Mouse (Mus musculus) inflammation-experienced regulatory T-cells, adult 6 months (primary cell): Measurements from ENCODE around the gene Otop2. TPM values are rescaled to one million over a fixed set of nuclear protein-coding genes. Genes with fewer than 3 reads are reported as not detected.

Experiments
- ATAC-seq: one replicate; pipeline ENCODE4 v1.8.0; 2017
- polyA plus RNA-seq, 3 experiments: library from polyadenylated mRNA; unstranded; fragments of 100-300 nt; shearing (Covaris generic); gene quantifications; one replicate each; pipeline ENCODE4 v1.2.1; 2017

Gene Otop2
- polyA plus RNA-seq, 3 experiments from 2014 or later = not detected

DNA sequence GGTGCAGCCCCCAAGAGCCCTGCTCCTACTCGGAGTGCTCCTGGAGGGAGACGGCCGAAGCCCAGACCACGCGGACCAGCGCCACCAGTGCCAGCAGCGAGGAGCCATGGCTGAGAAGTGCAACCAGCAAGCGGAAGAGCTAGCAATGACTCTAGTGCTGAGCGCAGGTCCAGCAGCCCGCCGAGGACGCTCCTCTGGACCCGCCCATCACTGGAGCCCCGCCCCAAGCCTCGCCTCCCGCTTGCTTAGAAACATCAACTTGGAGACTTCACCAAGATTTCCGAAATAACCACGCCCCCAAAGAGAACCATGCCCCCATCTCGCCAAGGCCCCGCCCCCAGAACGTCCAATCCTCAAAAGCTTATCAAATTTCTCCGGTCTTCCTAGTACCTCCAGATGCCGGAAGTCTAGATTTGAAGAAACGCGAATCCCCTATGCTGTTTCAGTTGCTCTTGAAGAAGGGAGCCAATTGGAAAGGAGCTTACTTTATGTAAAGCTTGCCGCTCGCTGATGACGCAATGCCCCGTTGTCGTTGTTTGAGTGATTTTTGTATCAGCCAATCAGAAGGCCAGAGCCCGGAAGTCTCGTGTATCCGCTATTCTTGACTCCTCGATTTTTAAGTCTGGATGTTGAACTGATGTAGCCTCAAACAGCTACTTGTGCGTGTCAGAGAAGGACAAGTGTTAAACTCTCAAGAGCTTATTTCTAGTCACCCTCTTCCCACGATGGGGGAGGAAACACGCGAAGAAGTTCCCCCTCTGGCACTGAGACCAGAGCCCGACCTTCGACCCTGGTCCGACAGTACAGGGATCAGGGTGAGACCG lies 30.0 kb upstream of the Otop2 start, which contains the start of gene Fdxr:
TSS of gene Fdxr (minus strand) at position 271 of the 824 bp plus-strand sequence.
- peak; percentile 94 for ATAC-seq

DNA sequence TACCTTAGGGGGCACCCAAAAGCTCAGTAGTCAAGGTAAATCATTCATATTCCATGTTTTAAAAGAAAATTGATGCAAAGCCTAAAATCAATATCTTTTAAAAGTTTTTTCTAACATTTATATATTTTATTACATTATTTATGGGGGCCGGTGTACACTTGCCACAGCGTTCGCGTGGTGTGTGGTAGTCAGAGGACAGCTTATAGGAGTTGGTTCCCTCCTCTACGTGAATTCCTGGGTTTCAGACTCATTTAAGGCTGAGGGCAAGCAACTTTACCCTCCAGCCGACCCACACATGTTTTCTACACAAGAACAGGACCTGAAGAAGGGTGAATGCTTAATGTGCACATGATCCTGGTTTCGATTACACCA lies 29.4 kb upstream of the Otop2 start:
- ATAC-seq = peak; percentile 0

DNA sequence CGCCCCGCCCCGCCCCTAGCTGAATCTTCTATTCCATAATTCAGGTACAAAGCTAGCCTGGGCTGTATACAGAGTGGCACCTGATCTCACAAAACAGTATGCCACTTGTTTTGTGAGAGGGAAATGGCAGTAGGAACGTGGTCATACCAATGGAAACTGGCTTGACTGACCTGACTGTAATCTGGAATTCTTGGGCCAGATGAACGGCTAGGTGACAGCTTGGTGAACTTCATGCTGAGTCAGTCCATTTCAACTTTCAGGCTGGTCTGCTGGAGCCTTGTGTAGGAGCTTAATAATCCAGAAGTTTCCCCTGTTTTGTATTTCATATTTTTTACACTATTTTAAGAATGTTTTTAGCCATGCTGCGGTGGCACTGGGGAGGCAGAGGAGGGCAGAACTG lies 28.8 kb upstream of the Otop2 start:
- no peak for ATAC-seq

DNA sequence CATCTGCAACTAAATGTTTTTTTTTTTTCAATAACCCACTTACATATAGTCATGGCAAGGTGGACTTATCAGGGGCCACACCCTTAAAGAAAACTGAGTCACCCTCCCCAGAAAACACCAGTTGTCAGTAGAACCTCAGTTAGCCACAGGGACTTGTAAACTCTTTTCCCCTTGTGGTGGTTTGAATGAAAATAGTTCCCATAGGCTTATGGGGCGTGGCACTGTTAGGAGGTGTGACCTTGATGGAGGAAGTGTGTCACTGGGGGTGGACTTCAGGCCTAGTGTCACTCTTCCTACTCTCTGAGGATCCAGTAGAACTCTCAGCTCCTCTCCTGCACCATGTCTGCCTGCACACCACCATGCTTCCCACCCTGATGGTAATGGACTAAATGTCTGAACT lies 27.2 kb upstream of the Otop2 start:
- ATAC-seq = no peak

DNA sequence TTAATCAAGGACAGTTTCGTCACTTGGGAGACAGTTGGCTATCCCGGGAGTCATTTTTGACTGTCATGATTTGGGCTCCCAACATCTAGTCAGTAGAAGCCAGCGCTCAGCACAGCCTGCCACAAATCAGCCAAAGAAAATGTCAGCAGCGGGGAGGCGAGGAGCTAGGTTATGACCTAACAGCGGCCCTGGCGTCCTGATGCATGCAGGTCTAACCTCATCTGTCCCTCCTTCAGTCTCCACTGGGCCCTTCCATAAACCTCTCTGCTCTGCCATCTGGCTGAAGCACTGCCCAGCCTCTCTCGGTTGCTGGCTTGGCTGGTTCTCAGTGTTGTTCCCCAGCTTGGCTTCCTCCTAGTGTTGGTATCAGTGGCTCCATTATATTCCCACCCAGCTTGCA lies 24.7 kb upstream of the Otop2 start:
- ATAC-seq = no peak

DNA sequence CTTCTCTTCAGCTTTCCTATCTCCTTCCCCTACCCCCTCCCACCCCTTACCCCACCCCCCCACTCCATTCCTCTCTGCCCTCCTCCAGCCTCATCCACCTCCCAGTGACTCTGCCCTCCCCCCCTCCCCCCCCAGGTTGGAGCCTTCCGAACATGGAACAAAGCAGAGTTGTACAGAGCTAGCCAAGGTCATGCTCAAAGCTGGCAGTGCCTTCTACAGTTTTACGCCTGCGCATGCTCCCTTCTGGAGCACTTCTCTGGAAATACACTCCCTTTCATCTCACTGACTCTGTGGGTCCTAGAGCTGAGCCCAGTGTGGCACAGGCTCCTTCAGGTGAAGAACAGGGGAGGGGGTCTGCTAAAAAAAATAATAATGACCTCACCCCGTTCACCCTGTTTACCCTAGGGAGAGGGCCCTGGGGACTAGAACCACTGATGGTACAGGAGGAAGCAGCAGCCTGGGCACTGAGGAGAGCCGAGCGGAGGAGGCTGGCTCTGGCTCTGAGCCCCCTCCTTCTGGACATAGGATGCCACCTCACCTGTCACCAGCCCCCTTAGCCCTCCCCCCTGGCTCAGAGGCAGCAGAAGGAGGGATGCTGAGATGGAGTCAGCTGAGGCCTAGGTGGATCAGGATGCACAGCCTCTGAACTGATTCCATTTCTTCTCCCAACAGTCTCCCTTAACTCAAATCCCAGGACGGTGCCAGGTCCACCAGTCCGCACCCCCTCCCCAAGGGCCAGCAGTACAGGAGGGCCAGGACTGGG lies 24.1 kb upstream of the Otop2 start:
- no peak for ATAC-seq

DNA sequence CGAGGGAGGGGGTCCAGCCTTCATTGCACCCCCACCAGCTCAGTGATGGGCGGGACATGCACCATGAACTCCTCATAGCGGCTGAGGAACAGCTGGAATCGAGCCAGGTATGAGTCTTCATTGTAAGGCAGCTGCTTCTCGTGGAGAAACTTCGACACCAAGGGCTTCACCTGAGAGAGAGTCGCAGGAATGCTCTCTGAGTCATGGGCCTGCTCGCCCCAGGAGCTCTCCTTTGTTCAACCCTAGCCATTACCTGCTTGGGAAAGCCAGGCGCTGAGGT lies 23.5 kb upstream of the Otop2 start:
- no peak for ATAC-seq

DNA sequence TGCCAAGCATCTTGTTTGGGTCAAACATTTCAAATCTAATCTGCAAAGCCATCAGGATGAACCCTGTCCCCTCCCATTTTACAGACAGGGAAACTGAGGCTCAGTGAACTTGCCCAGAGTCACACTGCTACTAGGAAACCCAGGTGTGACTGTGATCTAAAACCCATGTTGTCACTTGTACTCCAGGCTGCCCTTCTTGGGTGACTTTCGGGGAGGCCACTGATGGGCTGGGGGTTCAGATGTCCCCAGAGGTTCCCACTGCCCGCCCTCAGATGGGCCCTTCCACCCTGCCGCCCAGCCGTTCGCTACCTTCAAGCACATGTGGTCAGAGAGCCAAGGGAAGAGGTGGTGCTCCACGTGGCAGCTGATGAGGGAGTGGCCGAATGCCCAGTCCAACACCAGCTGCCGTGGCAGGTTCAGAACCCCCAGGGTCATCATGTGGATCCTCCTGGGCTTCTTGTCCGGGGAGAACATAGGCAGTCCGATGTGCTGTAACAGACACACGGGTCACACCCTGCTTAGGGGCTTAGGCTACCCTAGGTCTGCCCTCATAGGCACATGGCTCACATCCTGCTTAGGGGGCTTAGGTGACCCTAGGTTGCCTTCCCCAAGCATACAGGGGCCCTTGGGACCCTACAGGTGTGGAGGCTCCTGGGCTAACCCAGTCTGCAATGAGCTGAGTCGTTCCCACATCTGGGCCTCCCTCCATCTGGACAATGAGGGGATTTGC lies 22.9 kb upstream of the Otop2 start:
- no peak for ATAC-seq

DNA sequence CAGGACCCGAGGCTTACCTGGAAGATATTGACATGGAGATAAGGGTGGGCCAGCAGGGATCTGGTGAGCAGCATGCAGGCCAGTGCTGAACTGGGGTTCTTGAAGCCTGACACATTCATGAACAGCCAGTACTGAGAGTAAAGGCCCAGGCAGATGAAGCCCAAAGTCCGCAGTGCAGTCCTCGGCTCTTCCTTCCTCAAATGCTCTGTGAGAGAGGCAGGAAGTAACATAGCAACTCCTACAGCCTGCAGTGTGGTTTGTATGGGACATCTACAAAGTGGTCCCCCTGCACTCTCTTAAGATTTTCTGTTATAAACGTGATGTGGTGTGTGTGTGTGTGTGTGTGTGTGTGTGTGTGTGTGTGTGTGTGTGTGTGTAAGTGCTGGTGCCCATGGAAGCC lies 21.7 kb upstream of the Otop2 start:
- ATAC-seq = no peak

DNA sequence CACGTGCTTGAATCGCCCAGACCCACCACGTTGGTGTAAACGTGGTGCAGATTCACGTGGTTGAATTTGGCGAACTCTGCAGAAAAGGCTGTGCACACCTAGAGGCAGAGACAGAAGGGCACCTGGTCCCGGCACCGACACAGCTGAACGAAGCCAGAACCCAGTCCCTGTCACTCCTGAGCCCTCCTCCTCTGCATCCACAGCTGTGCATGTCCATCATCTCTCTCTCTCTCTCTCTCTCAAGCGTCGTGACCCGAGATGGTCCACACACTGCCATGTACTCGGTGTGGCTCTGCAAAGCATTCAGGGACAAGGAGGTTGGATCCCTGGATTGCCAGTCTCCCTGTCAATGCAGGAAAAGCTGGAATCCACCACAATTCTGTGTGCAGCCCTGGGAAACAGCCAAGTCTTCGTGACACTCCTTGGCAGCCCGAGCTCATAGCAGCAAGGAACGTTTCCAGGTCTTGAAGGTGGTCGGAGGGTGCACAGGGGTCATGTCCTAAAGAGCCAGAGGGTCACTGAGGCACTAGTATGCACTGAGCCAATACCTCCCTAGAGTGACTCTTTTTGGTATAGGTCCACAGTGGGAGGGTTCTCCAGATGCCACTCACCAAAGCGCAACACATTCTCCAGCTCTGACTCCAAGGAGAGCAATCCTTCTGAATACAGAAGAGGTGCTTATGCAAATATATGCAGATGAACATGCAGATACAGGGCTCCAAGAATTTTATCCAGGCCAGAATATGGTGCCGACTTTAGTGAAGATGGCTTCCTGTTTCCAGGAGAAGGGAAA lies 20.6 kb upstream of the Otop2 start:
- no peak for ATAC-seq

DNA sequence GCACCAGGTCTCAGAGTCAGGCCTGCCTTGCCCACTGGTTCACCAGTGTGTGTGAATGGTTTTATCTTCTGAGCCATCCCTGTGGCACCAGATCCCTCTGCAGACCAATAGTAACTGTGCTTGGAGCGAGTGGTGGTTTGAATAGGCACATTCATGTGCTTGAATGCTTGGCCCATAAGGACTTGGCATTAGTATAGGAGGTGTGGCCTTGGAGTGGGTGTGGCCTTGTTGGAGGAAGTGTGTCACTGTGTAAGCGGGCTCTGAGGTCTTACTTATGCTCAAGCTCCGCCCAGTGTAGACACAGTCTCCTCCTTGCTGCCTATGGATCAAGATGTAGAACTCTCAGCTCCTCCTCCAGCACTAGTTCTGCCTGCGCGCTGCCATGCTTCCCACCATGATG lies 19.6 kb upstream of the Otop2 start:
- ATAC-seq = no peak

DNA sequence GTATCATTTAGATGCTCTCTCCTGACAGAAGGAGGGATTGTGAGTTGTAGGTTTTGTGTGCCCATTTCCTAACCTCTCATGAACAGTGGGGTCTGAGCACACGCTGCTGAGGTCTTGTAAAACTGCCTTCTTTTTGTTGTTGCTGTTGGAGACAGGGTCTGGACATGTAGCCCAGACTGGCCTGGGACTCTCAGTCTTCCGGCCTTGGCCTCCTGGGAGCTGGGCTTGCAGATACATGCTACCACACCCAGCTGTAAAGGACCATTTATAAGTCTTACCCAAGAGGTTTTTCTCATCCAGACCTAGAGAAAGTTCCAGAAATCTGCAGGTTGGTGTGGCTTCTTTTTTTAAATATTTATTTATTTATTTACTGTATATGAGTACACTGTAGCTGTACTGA lies 18.7 kb upstream of the Otop2 start:
- ATAC-seq = no peak

DNA sequence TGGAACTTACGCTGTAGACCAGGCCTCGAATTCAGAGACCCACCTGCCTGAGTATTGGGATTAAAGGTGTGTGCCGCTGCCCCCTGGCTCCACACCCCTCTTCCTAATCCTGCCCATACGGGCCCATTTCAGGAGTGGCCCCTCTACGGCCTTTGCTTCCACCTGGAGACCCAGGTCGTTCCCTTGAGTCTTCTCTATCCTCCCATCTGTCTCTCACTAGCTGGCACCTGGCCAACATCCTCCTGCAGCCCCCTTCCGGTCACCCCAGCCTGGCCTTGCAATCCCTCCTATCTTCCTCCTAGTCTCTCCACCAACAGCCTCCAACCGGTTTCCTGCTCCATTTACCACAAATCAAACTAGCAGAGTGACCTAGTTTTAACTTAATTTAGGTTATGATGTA lies 17.1 kb upstream of the Otop2 start:
- no peak for ATAC-seq

DNA sequence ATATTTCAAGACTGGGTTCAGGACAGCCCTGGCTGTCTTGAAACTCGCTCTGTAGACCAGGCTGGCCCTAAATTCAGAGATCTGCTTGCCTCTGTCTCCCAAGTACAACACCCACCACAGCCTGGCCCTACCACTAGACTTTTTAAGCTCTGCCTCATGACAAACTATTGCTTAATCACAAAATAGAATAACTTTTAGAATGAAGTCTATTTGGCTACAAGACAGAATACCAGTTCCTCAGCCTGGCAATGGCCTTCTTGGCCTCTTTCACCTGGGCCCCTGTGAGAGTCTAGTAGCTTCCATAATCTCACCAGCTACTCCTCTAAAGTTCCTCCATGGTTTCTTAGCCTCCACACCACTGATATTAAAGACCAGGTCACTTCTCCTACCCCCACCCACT lies 16.6 kb upstream of the Otop2 start:
- no peak for ATAC-seq

DNA sequence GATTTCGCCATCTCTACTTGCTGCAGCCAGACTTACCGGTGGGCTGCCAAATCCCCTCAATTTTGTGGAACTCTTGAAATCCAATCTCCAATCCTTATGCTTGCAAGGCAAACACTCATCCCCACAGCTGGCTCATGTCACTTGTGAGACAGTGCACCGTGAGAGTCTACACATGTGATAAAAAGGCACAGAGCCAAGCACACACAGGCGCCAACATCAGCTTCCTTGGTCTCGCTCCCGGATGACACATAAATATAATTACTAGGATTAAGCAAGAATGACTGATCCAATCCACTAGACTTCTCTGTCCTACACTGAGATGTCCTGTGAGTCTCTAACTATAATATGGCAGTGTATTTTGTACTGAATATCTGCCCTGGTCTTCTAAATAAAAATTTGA lies 16.0 kb upstream of the Otop2 start:
- no peak for ATAC-seq

DNA sequence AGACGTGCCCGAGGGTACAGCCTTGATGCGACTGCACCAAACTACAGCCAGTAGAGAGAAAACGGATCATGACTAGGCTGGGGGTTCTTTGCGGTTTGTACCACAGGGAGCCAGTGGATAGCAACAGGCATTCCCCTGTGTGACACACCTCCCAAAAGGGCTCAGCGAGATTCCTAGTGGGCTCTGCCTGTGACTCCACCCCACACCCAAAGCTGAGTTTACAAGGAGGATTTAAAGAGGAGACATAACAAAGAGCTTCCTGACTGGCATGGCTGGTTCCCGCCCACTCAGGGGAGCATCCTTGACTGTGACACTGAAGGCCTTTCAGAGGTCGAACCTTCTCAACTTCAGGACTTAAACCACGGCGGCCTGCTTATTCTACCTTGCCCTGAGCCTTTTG lies 15.5 kb upstream of the Otop2 start:
- ATAC-seq = no peak

DNA sequence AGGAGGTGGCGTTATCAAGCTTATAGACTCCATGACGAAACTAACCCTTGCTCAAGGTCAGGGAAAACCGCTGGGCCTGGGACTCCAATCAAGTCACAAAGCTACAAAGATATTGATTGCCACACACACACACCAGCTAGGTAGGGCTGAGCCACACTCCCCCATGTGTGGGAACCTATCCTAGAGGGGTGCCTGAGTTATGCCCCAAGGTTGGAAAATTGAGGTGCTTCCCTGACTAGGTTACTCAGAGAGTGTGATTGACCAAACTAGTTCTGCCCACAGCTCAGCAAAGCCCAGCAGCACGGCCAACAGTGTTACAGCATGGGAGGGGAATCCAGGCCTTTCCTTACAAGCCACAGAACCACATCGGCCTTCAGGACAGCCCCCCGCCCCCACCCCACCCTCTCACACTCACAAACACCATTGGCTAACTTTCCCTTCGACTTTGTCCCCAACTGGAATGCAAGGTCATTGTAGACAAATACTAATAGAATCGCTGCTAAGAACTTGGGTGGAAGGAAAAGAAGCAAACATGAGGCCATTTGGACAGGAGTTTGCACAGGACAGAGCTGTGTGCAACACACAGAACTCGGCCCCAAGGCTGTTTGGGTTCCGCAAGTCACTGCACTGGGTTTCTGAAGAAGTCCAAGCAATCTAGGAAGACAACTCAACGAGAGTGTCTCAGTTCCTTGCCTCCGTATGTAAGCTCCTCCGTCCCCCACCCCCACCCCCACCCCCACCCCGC lies 14.2 kb upstream of the Otop2 start:
- no peak for ATAC-seq

DNA sequence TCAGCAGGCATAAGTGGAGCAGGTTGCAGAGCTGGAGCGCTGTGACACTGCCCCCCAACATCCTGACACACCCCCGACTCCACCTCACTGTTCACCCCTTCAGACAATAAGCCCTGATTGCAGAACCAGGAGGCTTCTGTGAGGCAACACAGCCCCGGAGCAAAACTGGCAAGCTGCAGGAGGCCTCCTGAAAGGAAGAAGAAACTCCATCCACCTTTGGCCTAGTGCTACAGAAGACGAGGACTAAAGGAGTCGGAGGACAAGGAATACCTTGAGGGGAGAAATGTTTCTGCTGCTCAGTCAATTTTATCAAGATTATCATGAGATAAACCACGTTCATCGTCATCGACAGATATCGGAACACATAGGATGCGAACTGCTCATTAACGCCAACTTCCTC lies 11.0 kb upstream of the Otop2 start:
- no peak for ATAC-seq

DNA sequence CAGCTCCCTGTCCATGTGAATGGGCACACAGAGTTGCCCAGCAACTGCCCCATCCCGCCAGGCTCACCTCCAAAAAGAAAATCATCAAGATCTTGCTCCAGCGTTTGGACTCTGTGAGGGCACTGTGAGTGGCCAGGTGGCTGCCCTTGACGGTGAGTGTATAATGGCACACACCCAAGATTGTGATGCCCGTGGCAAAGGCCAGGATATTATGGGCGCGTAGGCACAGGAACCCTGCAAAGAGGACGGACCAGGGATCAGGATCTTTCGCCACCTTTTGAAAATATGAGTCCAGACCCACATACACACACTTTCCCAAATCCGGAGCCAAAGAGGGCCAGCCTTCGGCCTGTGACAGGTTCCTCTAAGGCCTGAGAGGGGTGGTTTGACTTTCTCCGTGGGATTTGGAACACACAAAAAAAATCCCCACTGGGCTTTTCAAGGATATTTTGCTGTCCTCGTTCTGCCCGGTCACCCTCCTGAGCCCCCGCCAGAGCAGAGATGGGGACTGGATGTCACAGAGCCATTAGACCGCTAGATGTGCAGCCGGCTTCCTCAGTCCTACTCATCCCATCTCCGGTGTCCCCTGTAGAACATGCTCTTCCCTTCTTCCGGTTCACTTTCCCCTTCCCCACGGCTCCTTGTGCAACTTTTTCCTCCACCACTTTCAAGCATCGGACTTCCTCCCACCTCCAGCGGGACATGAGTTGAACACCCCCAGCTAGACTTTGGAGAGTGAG lies 10.3 kb upstream of the Otop2 start:
- peak; percentile 14 for ATAC-seq

DNA sequence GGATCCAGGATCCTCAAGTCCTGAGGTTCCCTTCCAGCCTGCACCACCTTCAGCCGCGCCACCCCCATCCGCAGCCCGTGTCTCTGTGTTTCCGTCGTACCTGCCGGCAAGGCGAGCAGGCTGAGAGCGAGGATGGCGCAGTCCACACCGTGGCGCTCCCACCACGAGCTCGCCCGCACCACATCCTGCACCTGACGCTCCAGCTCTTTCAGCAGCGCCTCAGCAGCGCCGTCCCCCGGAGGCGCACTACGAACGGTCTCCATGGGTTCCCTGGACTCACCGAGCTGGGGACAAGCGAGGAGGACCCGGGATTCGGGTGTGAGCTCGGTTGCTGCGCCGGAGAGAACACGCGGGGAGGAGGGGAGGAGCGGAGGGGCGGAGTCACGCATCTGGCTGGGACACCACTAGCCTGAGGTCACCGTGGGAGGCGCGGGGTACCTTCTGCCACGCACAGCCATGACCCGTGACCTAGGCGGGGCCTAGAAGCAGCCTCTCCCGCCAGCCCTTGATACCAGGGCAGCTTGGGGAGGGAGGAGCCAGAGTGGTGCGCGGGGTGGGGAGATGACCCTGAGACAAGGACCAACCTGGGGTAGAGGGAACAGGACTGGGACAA lies 9.6 kb upstream of the Otop2 start, which contains the start of gene Fads6:
TSS of gene Fads6 (minus strand) at position 450 of the 613 bp plus-strand sequence.
- peak; percentile 93 for ATAC-seq

DNA sequence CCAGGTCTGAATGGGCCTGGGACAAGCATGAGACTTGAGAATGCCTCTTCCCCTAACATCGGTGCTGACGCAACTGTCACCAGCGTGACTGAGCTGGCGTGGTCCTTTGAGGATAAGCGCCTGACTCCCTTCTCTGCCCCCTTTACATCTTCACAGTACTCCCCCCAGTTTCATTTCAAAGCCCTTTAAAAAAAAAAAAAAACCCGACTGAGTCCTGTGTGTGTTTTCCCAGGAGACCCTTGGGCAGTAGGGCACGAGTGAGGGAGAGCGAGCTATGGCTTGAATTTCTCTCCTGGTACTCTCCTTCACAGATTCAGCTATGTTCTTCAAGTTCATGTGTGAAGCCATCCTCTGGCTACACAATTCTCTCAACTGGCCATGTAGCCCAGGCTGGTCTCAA lies 8.8 kb upstream of the Otop2 start:
- no peak for ATAC-seq
